Mouse (Mus musculus) embryo, embryonic 11.5 days (tissue): Measurements from ENCODE around the gene Enpep.

Source experiments
- DNase-seq: peaks from one replicate; pipeline ENCODE4 v3.0.0-alpha.2; 2012; ENCODE audit warnings: low read depth, low spot score

Enpep gene

GRCm38 (mm10) chr3:129238664-129239258, 93.8 kb downstream of the Enpep start:
- DNase-seq = no peak

- no peak for DNase-seq
Observed at GRCm38 (mm10) chr3:129238010-129238409, 94.5 kb downstream of the Enpep start.

GRCm38 (mm10) chr3:129227331-129227730, 105.2 kb downstream of the Enpep start:
- DNase-seq = no peak

GRCm38 (mm10) chr3:129226681-129227080, 105.8 kb downstream of the Enpep start:
- DNase-seq = no peak

GRCm38 (mm10) chr3:129225577-129226289, 106.8 kb downstream of the Enpep start:
- no peak for DNase-seq

GRCm38 (mm10) chr3:129224806-129225576, 107.5 kb downstream of the Enpep start:
- DNase-seq = no peak

- DNase-seq = no peak
Observed at GRCm38 (mm10) chr3:129223964-129224805, 108.3 kb downstream of the Enpep start.

- no peak for DNase-seq
Observed at GRCm38 (mm10) chr3:129223401-129223800, 109.1 kb downstream of the Enpep start.

GRCm38 (mm10) chr3:129222448-129223290, 109.9 kb downstream of the Enpep start:
- no peak for DNase-seq

GRCm38 (mm10) chr3:129221380-129222260, 110.9 kb downstream of the Enpep start:
- DNase-seq = no peak

- DNase-seq = no peak
Observed at GRCm38 (mm10) chr3:129220681-129221379, 111.7 kb downstream of the Enpep start.

GRCm38 (mm10) chr3:129220086-129220670, 112.3 kb downstream of the Enpep start:
- DNase-seq = no peak
